ENCODE assay signal across 31 mouse cellular contexts in genomic region chr15:22351502-22351901, GRCm38 (mm10).
"Had no signal": no experiment of that assay in that cellular context is flagged by ENCODE, and none has a peak within 500 bp of the region (broad histone marks: within the 10 kb centered on the region; RNA-seq: fewer than 3 reads in every experiment).

No protein-coding gene starts in this region.

- H3K27ac ChIP-seq: heart, embryonic 10.5 days; heart, embryonic 13.5 days; heart, embryonic 15.5 days; hindbrain, embryonic 10.5 days; hindbrain, embryonic 12.5 days; hindbrain, embryonic 13.5 days; hindbrain, embryonic 14.5 days; hindbrain, embryonic 15.5 days; hindbrain, postnatal 0 days; intestine, embryonic 15.5 days; kidney, embryonic 15.5 days; kidney, postnatal 0 days; layer of hippocampus, adult 2 months had no signal

- H3K9ac ChIP-seq: heart, embryonic 12.5 days; heart, embryonic 13.5 days; heart, embryonic 15.5 days; hindbrain, embryonic 12.5 days; hindbrain, embryonic 13.5 days; hindbrain, embryonic 14.5 days; hindbrain, embryonic 15.5 days; intestine, embryonic 15.5 days; kidney, embryonic 15.5 days had no signal

- H3K4me3 ChIP-seq: heart, embryonic 10.5 days; heart, embryonic 12.5 days; heart, embryonic 13.5 days; heart, embryonic 15.5 days; hindbrain, embryonic 10.5 days; hindbrain, embryonic 12.5 days; hindbrain, embryonic 13.5 days; hindbrain, embryonic 15.5 days; intestine, embryonic 15.5 days; kidney, embryonic 15.5 days; layer of hippocampus, adult 2 months had no signal

- DNase-seq: heart, postnatal 10 days; heart, postnatal 14 days; heart, postnatal 36 days; heart, postnatal 4 days; kidney, adult 11 months; kidney, adult 18-20 months; kidney, adult 2 months; kidney, adult 8-10 months; kidney, adult 9 months; kidney, postnatal 10 days; kidney, postnatal 14 days; kidney, postnatal 25 days; kidney, postnatal 36 days; kidney, postnatal 4 days; layer of hippocampus, adult 9-11 months; layer of hippocampus, postnatal 36 days had no signal

- H3K4me1 ChIP-seq: heart, embryonic 10.5 days; heart, embryonic 12.5 days; heart, embryonic 13.5 days; heart, embryonic 15.5 days; hindbrain, embryonic 10.5 days; hindbrain, embryonic 12.5 days; hindbrain, embryonic 13.5 days; hindbrain, embryonic 15.5 days; intestine, embryonic 15.5 days; kidney, embryonic 15.5 days had no signal

- H3K27me3 ChIP-seq: heart, embryonic 12.5 days; heart, embryonic 13.5 days; heart, embryonic 15.5 days; hindbrain, embryonic 12.5 days; hindbrain, embryonic 13.5 days; hindbrain, embryonic 15.5 days; intestine, embryonic 15.5 days; kidney, embryonic 15.5 days had no signal

- H3K9me3 ChIP-seq: heart, embryonic 10.5 days; heart, embryonic 13.5 days; heart, embryonic 15.5 days; hindbrain, embryonic 10.5 days; hindbrain, embryonic 12.5 days; hindbrain, embryonic 13.5 days; hindbrain, embryonic 15.5 days; intestine, embryonic 15.5 days; kidney, embryonic 15.5 days had no signal

- H3K36me3 ChIP-seq: heart, embryonic 10.5 days; heart, embryonic 12.5 days; heart, embryonic 13.5 days; heart, embryonic 15.5 days; hindbrain, embryonic 10.5 days; hindbrain, embryonic 12.5 days; hindbrain, embryonic 13.5 days; hindbrain, embryonic 15.5 days; intestine, embryonic 15.5 days; kidney, embryonic 15.5 days had no signal

- H3K4me2 ChIP-seq: heart, embryonic 11.5 days; heart, embryonic 12.5 days; heart, embryonic 13.5 days; heart, embryonic 15.5 days; hindbrain, embryonic 12.5 days; hindbrain, embryonic 13.5 days; hindbrain, embryonic 14.5 days; hindbrain, embryonic 15.5 days; intestine, embryonic 15.5 days; kidney, embryonic 15.5 days had no signal
